Mouse (Mus musculus): ENCODE results near the gene Slc5a4b.
"Not testable (repeated sequence)": the region's sequence is repeated elsewhere in the genome, so short reads cannot be mapped to it uniquely, and the experiment has no call there.

The Slc5a4b gene

GRCm38 (mm10) chr10:76120124-76120711, 9.5 kb upstream of the Slc5a4b start:
- no peak for TF ChIP-seq POU5F1 (IDR thresholded peaks at IDR 0.05; ENCODE audit: borderline replicate concordance, low read length)
- no peak for TF ChIP-seq CTCF (conservative IDR thresholded peaks at IDR 0.05; ENCODE audit: low read length)
- TF ChIP-seq NANOG (IDR thresholded peaks at IDR 0.05; ENCODE audit: borderline replicate concordance, low read length), result no peak
- H3K4me3 ChIP-seq (replicated peaks; ENCODE audit: low read length), result no peak overlapping the region
- H3K9me3 ChIP-seq (ENCODE audit: low read length), result no peaks in the 10 kb centered on the region
- H3K27me3 ChIP-seq (ENCODE audit: insufficient read depth, low read length), result peaks cover 2% of the 10 kb centered on the region; the same call in 1 of the 2 replicates
- peaks cover 22% of the 10 kb centered on the region for H3K4me1 ChIP-seq (replicated peaks; ENCODE audit: low read depth, low read length)
- no peaks in the 10 kb centered on the region for H3K36me3 ChIP-seq (ENCODE audit: insufficient read depth, low read length)

GRCm38 (mm10) chr10:76118741-76119140, 8.0 kb upstream of the Slc5a4b start:
- TF ChIP-seq CTCF (conservative IDR thresholded peaks at IDR 0.05; ENCODE audit: low read length) (peak; percentile 86), NANOG (IDR thresholded peaks at IDR 0.05; ENCODE audit: borderline replicate concordance, low read length) (no peak), POU5F1 (IDR thresholded peaks at IDR 0.05; ENCODE audit: borderline replicate concordance, low read length) (no peak)

GRCm38 (mm10) chr10:76117966-76118365, 7.2 kb upstream of the Slc5a4b start:
- peak; percentile 86 for TF ChIP-seq CTCF (conservative IDR thresholded peaks at IDR 0.05; ENCODE audit: low read length)
- no peak for TF ChIP-seq POU5F1 (IDR thresholded peaks at IDR 0.05; ENCODE audit: borderline replicate concordance, low read length)
- no peaks in the 10 kb centered on the region for H3K9me3 ChIP-seq (ENCODE audit: low read length)
- peak overlapping the region; percentile 48 for H3K4me3 ChIP-seq (replicated peaks; ENCODE audit: low read length)
- peaks cover 25% of the 10 kb centered on the region for H3K4me1 ChIP-seq (replicated peaks; ENCODE audit: low read depth, low read length)
- no peaks in the 10 kb centered on the region for H3K36me3 ChIP-seq (ENCODE audit: insufficient read depth, low read length)
- H3K27me3 ChIP-seq (ENCODE audit: insufficient read depth, low read length), result no peaks in the 10 kb centered on the region

More at GRCm38 (mm10) chr10:76118741-76119140, 8.0 kb upstream of the Slc5a4b start:
- no peak overlapping the region for H3K4me3 ChIP-seq (replicated peaks; ENCODE audit: low read length)
- no peaks in the 10 kb centered on the region for H3K36me3 ChIP-seq (ENCODE audit: insufficient read depth, low read length)
- H3K4me1 ChIP-seq (replicated peaks; ENCODE audit: low read depth, low read length), result peaks cover 25% of the 10 kb centered on the region
- no peaks in the 10 kb centered on the region for H3K27me3 ChIP-seq (ENCODE audit: insufficient read depth, low read length)
- H3K9me3 ChIP-seq (ENCODE audit: low read length), result no peaks in the 10 kb centered on the region

GRCm38 (mm10) chr10:76097368-76097767, 13.4 kb downstream of the Slc5a4b start:
- Histone ChIP-seq H3K4me3 (replicated peaks; ENCODE audit: low read length) (no peak overlapping the region), H3K9me3 (ENCODE audit: low read length) (no peaks in the 10 kb centered on the region), H3K4me1 (replicated peaks; ENCODE audit: low read depth, low read length) (peaks cover 21% of the 10 kb centered on the region), H3K27me3 (ENCODE audit: insufficient read depth, low read length) (no peaks in the 10 kb centered on the region), H3K36me3 (ENCODE audit: insufficient read depth, low read length) (no peaks in the 10 kb centered on the region)
- TF ChIP-seq NANOG (IDR thresholded peaks at IDR 0.05; ENCODE audit: borderline replicate concordance, low read length), result no peak
- TF ChIP-seq CTCF (conservative IDR thresholded peaks at IDR 0.05; ENCODE audit: low read length), result no peak

GRCm38 (mm10) chr10:76096580-76096979, 14.2 kb downstream of the Slc5a4b start:
- TF ChIP-seq NANOG (IDR thresholded peaks at IDR 0.05; ENCODE audit: borderline replicate concordance, low read length) (no peak), CTCF (conservative IDR thresholded peaks at IDR 0.05; ENCODE audit: low read length) (no peak)
- Histone ChIP-seq H3K36me3 (ENCODE audit: insufficient read depth, low read length) (no peaks in the 10 kb centered on the region), H3K4me1 (replicated peaks; ENCODE audit: low read depth, low read length) (peaks cover 21% of the 10 kb centered on the region), H3K9me3 (ENCODE audit: low read length) (no peaks in the 10 kb centered on the region), H3K4me3 (replicated peaks; ENCODE audit: low read length) (no peak overlapping the region), H3K27me3 (ENCODE audit: insufficient read depth, low read length) (no peaks in the 10 kb centered on the region)

GRCm38 (mm10) chr10:76077008-76077407, 33.8 kb downstream of the Slc5a4b start:
- Histone ChIP-seq H3K4me1 (replicated peaks; ENCODE audit: low read depth, low read length) (peaks cover 22% of the 10 kb centered on the region), H3K9me3 (ENCODE audit: low read length) (peaks cover 16% of the 10 kb centered on the region)
- peak; percentile 56; the same call in 1 of the 2 replicates for TF ChIP-seq NANOG (IDR thresholded peaks at IDR 0.05; ENCODE audit: borderline replicate concordance, low read length)
- not testable (repeated sequence) for H3K27me3 ChIP-seq (ENCODE audit: insufficient read depth, low read length); H3K36me3 ChIP-seq (ENCODE audit: insufficient read depth, low read length); H3K4me3 ChIP-seq (replicated peaks; ENCODE audit: low read length)

- H3K9me3 ChIP-seq (ENCODE audit: low read length), result peaks cover 16% of the 10 kb centered on the region
- not testable (repeated sequence) for H3K36me3 ChIP-seq (ENCODE audit: insufficient read depth, low read length); H3K4me3 ChIP-seq (replicated peaks; ENCODE audit: low read length)
- peaks cover 17% of the 10 kb centered on the region for H3K4me1 ChIP-seq (replicated peaks; ENCODE audit: low read depth, low read length)
- H3K27me3 ChIP-seq (ENCODE audit: insufficient read depth, low read length), result peaks cover 35% of the 10 kb centered on the region
Observed at GRCm38 (mm10) chr10:76072080-76072479, 38.7 kb downstream of the Slc5a4b start.

GRCm38 (mm10) chr10:76067674-76068613, 42.8 kb downstream of the Slc5a4b start:
- peaks cover 52% of the 10 kb centered on the region for H3K27me3 ChIP-seq (ENCODE audit: insufficient read depth, low read length)
- no peaks in the 10 kb centered on the region for H3K9me3 ChIP-seq (ENCODE audit: low read length)
- H3K4me3 ChIP-seq (replicated peaks; ENCODE audit: low read length), result no peak overlapping the region
- peaks cover 38% of the 10 kb centered on the region for H3K4me1 ChIP-seq (replicated peaks; ENCODE audit: low read depth, low read length)
- H3K36me3 ChIP-seq (ENCODE audit: insufficient read depth, low read length), result no peaks in the 10 kb centered on the region
- TF ChIP-seq NANOG (IDR thresholded peaks at IDR 0.05; ENCODE audit: borderline replicate concordance, low read length) (peak; percentile 97), POU5F1 (IDR thresholded peaks at IDR 0.05; ENCODE audit: borderline replicate concordance, low read length) (no peak), CTCF (conservative IDR thresholded peaks at IDR 0.05; ENCODE audit: low read length) (no peak)

GRCm38 (mm10) chr10:76062439-76062838, 48.3 kb downstream of the Slc5a4b start:
- peaks cover 30% of the 10 kb centered on the region for H3K4me1 ChIP-seq (replicated peaks; ENCODE audit: low read depth, low read length)
- no peaks in the 10 kb centered on the region for H3K36me3 ChIP-seq (ENCODE audit: insufficient read depth, low read length)
- no peak overlapping the region for H3K4me3 ChIP-seq (replicated peaks; ENCODE audit: low read length)
- TF ChIP-seq CTCF (conservative IDR thresholded peaks at IDR 0.05; ENCODE audit: low read length), result peak; percentile 88
- no peak for TF ChIP-seq POU5F1 (IDR thresholded peaks at IDR 0.05; ENCODE audit: borderline replicate concordance, low read length)
- peaks cover 5% of the 10 kb centered on the region; the same call in 1 of the 2 replicates for H3K9me3 ChIP-seq (ENCODE audit: low read length)
- H3K27me3 ChIP-seq (ENCODE audit: insufficient read depth, low read length), result peaks cover 23% of the 10 kb centered on the region

All from E14TG2a.4 (cell line).